Mouse (Mus musculus) embryonic facial prominence, embryonic 12.5 days (tissue): ENCODE data around the gene Gm17304. TPM values are rescaled to one million over a fixed set of nuclear protein-coding genes. Genes with fewer than 3 reads are reported as not detected.

ENCODE experiments used
- ATAC-seq: fragments of 200-750 bp; cut with Nextera tagmentation; 2 replicates; pipeline ENCODE4 v1.8.0; 2017; ENCODE audit not compliant: insufficient number of reproducible peaks, insufficient read depth, low FRiP score, low TSS enrichment
- H3K27ac ChIP-seq: fragments of 300-500 bp; sonication (generic); 2 replicates; pipeline ENCODE4 v1.5.1; 2016; ENCODE audit warnings: mild to moderate bottlenecking
- H3K27me3 ChIP-seq: fragments of 300-500 bp; sonication (generic); 2 replicates; pipeline ENCODE4 v1.6.1; 2016; ENCODE audit warnings: mild to moderate bottlenecking, moderate library complexity
- H3K36me3 ChIP-seq: fragments of 300-500 bp; sonication (generic); 2 replicates; pipeline ENCODE4 v1.6.1; 2016; ENCODE audit warnings: mild to moderate bottlenecking
- H3K4me1 ChIP-seq: fragments of 300-500 bp; sonication (generic); 2 replicates; pipeline ENCODE4 v1.6.1; 2016
- H3K4me2 ChIP-seq: fragments of 300-500 bp; sonication (generic); replicated peaks from 2 replicates; pipeline ENCODE4 v1.6.1; 2016; ENCODE audit warnings: mild to moderate bottlenecking, moderate library complexity
- H3K4me3 ChIP-seq: fragments of 300-500 bp; sonication (generic); 2 replicates; pipeline ENCODE4 v1.5.1; 2016; ENCODE audit warnings: mild to moderate bottlenecking
- H3K9ac ChIP-seq: fragments of 300-500 bp; sonication (generic); 2 replicates; pipeline ENCODE4 v1.6.1; 2016; ENCODE audit warnings: mild to moderate bottlenecking, moderate library complexity
- H3K9me3 ChIP-seq: fragments of 300-500 bp; sonication (generic); 2 replicates; pipeline ENCODE4 v1.6.1; 2016; ENCODE audit warnings: mild to moderate bottlenecking, moderate library complexity
- WGBS: fragments of 180-500 bp; shearing (Covaris S2); methylation state at CpG from one replicate; pipeline ENCODE4 v1.1.7; 2016; 5-methylcytosine and 5-hydroxymethylcytosine counted together
- polyA plus RNA-seq: library from polyadenylated mRNA; unstranded; fragments of >200 nt; fragmentation: Nextera tagmentation; extraction: Ambion mirVana; gene quantifications from 2 replicates; pipeline ENCODE4 v1.2.1, GENCODE M21; 2016

Gene Gm17304
- polyA plus RNA-seq: not detected in 2 replicates

DNA sequence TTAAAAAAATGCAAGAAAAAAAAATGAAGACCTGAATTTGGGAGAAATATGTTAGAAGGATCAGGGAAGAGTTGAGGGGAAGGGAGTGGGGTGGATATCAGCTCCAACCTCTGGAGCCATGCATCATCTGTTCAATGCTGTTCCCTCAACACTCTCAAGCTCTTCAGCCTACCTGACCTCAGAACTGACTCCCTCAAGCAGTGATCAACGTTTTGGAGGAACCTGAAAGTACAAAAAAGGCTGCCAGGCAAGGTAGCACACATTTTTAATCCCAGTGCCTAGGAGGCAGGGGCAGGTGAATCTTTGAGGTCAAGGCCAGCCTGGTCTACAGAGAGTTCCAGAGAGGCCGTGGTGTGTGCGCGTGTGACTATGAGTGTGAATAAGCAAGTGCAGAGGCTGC lies at the start of gene Gm17304:
Gm17304 (plus strand) TSS at position 301 of the 400 bp plus-strand sequence.
- Histone ChIP-seq H3K4me1 (no peaks in the 10 kb centered on the region), H3K27me3 (no peaks in the 10 kb centered on the region), H3K36me3 (peaks cover 14% of the 10 kb centered on the region), H3K9me3 (no peaks in the 10 kb centered on the region), H3K4me3 (no peak within 1 kb of the TSS), H3K4me2 (no peak within 1 kb of the TSS), H3K27ac (no peak within 1 kb of the TSS), H3K9ac (no peak within 1 kb of the TSS)
- WGBS: 95% methylated on average over 4 of the region's 4 CpGs
- ATAC-seq: no peak

DNA sequence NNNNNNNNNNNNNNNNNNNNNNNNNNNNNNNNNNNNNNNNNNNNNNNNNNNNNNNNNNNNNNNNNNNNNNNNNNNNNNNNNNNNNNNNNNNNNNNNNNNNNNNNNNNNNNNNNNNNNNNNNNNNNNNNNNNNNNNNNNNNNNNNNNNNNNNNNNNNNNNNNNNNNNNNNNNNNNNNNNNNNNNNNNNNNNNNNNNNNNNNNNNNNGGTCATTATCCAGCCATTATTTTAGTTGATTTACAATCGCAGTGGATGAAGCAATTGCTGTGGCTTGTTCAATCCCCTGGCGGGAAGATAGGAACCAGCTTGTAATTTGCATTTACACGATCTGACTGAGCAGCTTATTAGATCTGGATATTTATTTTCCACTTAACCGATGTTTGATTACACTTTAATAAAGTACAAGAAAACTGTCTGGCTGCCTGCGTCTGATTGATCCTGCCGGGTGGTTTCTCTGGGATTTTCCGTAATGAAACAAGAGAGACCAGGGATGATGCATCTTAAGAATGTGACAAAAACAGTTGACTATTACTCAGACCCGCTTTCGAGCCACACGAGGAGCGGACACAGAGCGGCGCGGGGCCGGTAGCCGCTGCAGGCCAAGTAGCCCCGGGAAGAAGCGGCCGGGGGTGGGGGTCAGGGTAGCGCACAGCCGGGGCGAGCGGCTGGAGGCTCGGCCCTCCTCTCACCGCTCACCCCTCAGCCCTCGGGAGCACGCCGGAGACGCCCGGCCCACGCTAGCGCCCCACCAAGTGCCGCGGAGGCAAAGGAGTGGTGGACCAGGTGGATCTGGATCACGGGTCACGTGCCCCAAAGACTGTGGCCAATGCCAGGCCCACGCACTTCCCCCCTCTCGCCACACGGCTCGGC lies 48.0 kb upstream of the Gm17304 start:
- WGBS: 5% methylated on average over 40 of the region's 40 CpGs
- Histone ChIP-seq H3K4me2 (peak overlapping the region; percentile 62), H3K27me3 (peaks cover 83% of the 10 kb centered on the region), H3K27ac (no peak overlapping the region), H3K9me3 (no peaks in the 10 kb centered on the region), H3K9ac (peak overlapping the region; percentile 36; the same call in 1 of the 2 replicates), H3K4me1 (peaks cover 9% of the 10 kb centered on the region), H3K36me3 (no peaks in the 10 kb centered on the region), H3K4me3 (peak overlapping the region; percentile 31)
- 0 out of 2 replicates have a peak, but pooled peaks have one; percentile 56 for ATAC-seq

DNA sequence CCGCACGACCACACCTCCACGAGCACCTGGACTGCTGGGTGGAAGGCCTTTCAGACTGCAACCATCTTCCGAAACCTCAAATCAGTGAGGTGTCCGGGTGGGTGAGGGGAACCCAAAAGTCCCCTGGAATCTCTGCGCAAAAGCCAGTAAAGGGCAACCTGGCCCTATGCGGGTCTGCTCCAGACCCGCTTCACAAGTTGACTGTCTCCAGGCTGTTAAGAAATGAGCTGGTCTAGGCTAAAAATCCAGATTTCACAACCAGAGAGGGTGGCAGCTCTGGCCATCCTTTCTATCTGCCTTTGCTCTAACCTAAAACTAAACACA lies 47.4 kb upstream of the Gm17304 start:
- Histone ChIP-seq H3K4me1 (peaks cover 9% of the 10 kb centered on the region), H3K27me3 (peaks cover 86% of the 10 kb centered on the region), H3K9ac (peak overlapping the region; percentile 36; the same call in 1 of the 2 replicates), H3K4me3 (peak overlapping the region; percentile 31), H3K9me3 (no peaks in the 10 kb centered on the region), H3K36me3 (no peaks in the 10 kb centered on the region), H3K4me2 (peak overlapping the region; percentile 62), H3K27ac (no peak overlapping the region)
- ATAC-seq: no peak
- WGBS: 13% methylated on average over 8 of the region's 8 CpGs

DNA sequence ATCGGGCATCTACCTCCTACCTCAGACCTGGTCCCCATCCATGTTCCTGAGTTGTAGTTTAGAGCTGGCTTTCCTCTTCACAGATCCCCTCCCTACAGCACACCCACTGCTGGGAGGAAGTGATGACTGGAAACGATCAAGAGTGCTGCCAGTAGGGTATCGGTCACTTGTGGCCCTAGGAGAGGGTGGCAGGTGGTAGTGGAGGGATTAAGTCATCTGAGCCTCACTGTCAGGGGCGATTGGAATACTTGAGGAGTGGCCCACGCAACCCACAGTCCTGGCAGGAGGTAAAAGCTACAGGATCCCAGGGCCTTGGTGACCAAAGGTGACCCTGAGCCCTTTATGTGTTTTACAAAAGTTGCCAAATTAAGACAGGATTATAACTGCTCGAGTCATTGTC lies 42.9 kb upstream of the Gm17304 start:
- H3K27ac ChIP-seq: no peak overlapping the region
- no peak overlapping the region for H3K9ac ChIP-seq
- no peak overlapping the region for H3K4me3 ChIP-seq
- peaks cover 4% of the 10 kb centered on the region for H3K4me1 ChIP-seq
- H3K4me2 ChIP-seq: no peak overlapping the region
- H3K27me3 ChIP-seq: peaks cover 59% of the 10 kb centered on the region
- H3K36me3 ChIP-seq: no peaks in the 10 kb centered on the region
- WGBS: 33% methylated on average over 6 of the region's 6 CpGs
- H3K9me3 ChIP-seq: no peaks in the 10 kb centered on the region
- ATAC-seq: no peak

DNA sequence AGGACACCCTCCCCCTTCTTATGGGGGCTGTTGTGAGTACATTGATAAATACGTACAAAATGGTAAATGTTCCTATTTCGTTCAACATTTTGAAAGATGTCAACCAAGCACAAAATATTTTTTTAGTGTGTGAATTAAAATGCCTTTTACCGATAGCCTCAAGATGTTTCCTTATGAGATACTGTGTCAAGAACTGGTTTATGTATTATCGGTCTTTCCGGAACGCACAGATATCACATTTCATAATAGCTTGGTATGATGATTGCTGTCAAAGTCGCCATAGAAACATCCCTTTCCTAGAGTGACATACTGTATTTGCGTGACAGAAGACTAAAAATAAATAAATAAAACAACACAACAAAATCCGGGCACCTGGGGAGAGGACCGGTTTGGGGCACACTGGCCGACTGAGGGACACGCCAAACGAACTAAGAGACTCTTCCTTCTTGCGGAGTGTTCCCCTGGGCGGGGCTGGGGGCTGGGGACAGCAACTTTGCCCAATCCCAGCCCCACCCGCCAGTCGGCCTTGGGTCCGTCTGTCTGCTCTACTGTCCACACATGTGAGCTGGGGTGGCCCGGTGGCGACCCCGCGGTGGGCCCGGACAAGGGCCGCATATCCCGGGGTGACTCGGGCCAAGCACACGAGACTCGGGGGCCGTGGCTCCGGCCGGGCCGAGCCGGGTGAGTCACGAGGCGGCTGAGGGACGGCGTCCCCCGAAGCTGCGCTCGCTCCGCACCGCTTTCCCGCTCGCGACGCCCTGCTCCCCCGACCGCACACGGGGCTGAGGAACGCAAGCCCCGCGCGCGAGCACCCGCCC lies 34.9 kb upstream of the Gm17304 start:
- ATAC-seq: peak; percentile 79

DNA sequence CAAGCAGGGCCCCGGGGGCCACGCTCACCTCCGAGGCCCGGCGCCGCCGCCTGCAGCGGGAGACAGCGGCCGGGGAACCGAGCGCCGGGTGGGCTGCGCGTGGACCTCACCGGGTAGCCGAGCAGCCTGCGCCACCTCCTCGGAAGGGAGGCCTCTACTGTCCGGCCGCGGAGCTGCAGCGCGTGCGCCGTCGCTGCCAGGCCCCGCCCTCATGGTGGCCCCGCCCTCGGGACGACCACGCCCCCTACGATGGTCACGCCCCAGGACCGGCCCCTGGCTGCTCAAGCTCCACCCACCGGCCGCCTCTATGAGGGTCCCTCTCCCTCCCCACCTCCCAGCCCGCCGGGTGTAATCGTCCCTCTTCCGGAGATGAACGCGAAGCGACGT lies 34.3 kb upstream of the Gm17304 start:
- peak overlapping the region; percentile 99 for H3K4me2 ChIP-seq
- H3K9ac ChIP-seq: peak overlapping the region; percentile 65
- peak overlapping the region; percentile 52 for H3K4me3 ChIP-seq
- ATAC-seq: peak; percentile 85
- 0 out of 2 replicates have a peak, but pooled peaks cover 9% of the 10 kb centered on the region for H3K27me3 ChIP-seq
- 1% methylated on average over 41 of the region's 45 CpGs for WGBS
- H3K36me3 ChIP-seq: no peaks in the 10 kb centered on the region
- H3K27ac ChIP-seq: no peak overlapping the region
- no peaks in the 10 kb centered on the region for H3K4me1 ChIP-seq
- H3K9me3 ChIP-seq: no peaks in the 10 kb centered on the region

More for the DNA sequence above, 34.9 kb upstream of the Gm17304 start:
- Histone ChIP-seq H3K4me1 (no peaks in the 10 kb centered on the region), H3K4me3 (peak overlapping the region; percentile 52), H3K27me3 (peaks cover 12% of the 10 kb centered on the region; the same call in 1 of the 2 replicates), H3K9ac (peak overlapping the region; percentile 65), H3K4me2 (peak overlapping the region; percentile 99), H3K9me3 (no peaks in the 10 kb centered on the region), H3K36me3 (no peaks in the 10 kb centered on the region), H3K27ac (no peak overlapping the region)
- 4% methylated on average over 54 of the region's 55 CpGs for WGBS

DNA sequence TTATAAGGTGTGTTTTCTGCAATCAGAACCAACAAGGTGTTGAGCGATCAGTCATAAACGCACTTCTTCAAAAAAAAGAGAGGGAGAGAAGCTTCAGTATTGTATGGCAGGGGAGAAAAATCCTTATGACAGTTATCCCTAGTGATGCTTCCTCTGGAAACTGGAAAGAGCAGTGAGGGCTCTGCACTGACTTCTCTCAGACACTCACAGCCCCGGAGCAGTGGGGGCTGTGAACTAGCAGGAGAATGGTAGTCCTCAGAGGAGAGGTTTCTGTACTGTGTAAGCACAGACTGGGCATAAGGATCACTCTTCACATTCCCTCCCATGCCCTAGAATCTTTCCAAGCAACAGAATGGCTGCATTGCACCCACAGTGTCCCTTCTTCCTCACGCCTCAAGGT lies 33.8 kb upstream of the Gm17304 start:
- H3K4me3 ChIP-seq: no peak overlapping the region
- H3K9ac ChIP-seq: no peak overlapping the region
- H3K4me2 ChIP-seq: peak overlapping the region; percentile 99
- H3K27me3 ChIP-seq: 0 out of 2 replicates have a peak, but pooled peaks cover 9% of the 10 kb centered on the region
- no peak overlapping the region for H3K27ac ChIP-seq
- WGBS: 18% methylated on average over 4 of the region's 4 CpGs
- H3K4me1 ChIP-seq: no peaks in the 10 kb centered on the region
- no peaks in the 10 kb centered on the region for H3K9me3 ChIP-seq
- no peak for ATAC-seq
- no peaks in the 10 kb centered on the region for H3K36me3 ChIP-seq

DNA sequence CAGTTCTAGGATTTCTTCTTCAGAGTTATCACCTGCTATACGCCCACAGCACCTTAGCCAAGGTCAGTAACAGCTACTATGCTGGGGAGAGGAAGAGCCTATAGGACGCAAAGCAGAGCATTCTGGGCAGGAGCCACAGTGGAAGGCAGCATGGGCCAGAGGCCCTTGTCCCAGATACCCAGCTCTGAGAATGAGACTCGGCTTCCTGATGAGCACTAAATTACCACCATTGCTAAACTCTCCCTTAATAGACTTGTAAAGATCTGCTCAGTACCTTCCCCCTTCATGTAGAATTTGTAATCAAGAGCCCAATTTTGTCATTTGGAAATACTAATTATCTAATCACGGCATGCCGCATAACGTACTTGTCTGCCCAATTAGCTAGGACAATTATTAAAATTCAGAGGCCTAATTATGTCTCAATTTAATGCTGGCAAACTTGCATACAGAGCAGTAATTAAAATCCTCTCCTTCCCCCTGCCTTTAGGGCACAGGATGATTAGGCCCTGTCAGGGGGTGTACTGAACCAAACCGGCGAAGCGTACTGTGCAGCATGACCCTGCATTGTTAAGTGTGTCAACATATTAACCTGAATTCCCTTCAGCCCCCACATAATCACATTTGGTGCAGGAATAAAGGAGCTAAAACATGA lies 31.5 kb upstream of the Gm17304 start:
- H3K4me1 ChIP-seq: no peaks in the 10 kb centered on the region
- no peak overlapping the region for H3K9ac ChIP-seq
- no peak for ATAC-seq
- no peaks in the 10 kb centered on the region for H3K9me3 ChIP-seq
- H3K36me3 ChIP-seq: no peaks in the 10 kb centered on the region
- H3K4me2 ChIP-seq: no peak overlapping the region
- H3K27me3 ChIP-seq: 0 out of 2 replicates have a peak, but pooled peaks cover 9% of the 10 kb centered on the region
- H3K27ac ChIP-seq: no peak overlapping the region
- 42% methylated on average over 9 of the region's 9 CpGs for WGBS
- H3K4me3 ChIP-seq: no peak overlapping the region

DNA sequence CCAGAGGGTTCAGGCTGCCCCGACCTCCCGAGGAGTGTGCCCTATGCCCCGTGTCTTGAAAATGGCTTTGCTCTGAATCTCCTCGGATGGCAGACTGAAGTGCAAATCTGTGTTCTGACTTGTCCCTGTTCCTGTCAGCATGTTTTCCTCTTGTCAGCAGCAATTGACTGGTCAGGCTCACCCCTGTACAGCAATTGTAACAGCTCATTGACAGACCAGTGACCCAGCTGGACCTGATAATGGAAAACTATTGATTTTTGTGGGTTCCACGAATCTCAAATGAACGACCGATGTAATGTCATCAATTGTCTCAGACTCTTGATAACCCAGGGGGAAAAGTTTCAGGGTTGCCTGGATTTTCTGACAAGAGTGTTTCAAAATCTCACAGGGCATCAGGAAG lies 28.0 kb upstream of the Gm17304 start:
- Histone ChIP-seq H3K9ac (no peak overlapping the region), H3K4me3 (no peak overlapping the region), H3K27me3 (no peaks in the 10 kb centered on the region), H3K27ac (no peak overlapping the region), H3K4me1 (no peaks in the 10 kb centered on the region), H3K36me3 (no peaks in the 10 kb centered on the region), H3K4me2 (no peak overlapping the region), H3K9me3 (no peaks in the 10 kb centered on the region)
- 80% methylated on average over 7 of the region's 7 CpGs for WGBS
- no peak for ATAC-seq

DNA sequence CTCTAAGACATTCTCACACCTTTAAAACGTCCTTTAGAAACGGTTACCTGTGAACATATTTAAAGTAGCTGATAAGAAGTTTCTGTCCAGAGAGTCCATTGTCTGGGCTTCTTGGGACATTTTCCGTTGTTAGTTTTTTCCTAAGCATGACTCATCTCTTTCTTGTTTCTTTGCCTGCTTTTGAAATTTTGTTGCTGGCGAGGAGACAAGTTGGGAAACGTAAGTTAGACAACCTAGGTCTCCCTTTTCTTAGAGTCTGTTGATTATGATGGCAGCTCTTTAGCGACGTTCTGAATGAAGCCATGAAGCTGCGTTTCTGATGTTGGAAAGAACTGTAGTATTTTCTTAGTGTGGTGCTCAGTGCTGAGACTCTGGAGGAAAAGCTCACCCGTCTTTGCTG lies 19.9 kb upstream of the Gm17304 start:
- WGBS: 92% methylated on average over 9 of the region's 9 CpGs

DNA sequence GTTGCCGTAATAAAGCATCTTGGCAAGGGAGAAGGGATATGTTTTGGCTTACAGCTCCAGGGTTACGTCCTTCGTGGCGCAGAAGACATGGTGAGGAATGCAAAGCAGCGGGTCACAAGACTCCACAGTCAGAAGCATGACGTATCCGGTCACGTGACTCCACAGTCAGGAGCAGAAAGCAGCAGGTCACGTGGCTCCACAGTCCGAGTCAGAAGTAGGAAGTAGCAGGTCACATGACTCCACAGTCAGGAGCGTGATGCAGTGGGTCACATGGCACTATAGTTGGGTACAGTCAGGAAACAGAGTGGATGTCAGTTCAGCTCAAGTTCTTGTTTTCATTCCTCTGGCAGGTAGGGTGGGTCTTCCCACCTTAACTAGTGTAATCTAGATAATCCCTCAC lies 19.2 kb upstream of the Gm17304 start:
- Histone ChIP-seq H3K9me3 (no peaks in the 10 kb centered on the region), H3K27ac (no peak overlapping the region), H3K4me2 (no peak overlapping the region), H3K9ac (no peak overlapping the region), H3K27me3 (no peaks in the 10 kb centered on the region), H3K4me3 (no peak overlapping the region), H3K36me3 (peaks cover 6% of the 10 kb centered on the region; the same call in 1 of the 2 replicates), H3K4me1 (no peaks in the 10 kb centered on the region)
- no peak for ATAC-seq
- 95% methylated on average over 11 of the region's 11 CpGs for WGBS

More for the DNA sequence above, 19.9 kb upstream of the Gm17304 start:
- ATAC-seq: no peak
- no peak overlapping the region for H3K4me3 ChIP-seq
- H3K36me3 ChIP-seq: peaks cover 6% of the 10 kb centered on the region; the same call in 1 of the 2 replicates
- no peaks in the 10 kb centered on the region for H3K9me3 ChIP-seq
- no peak overlapping the region for H3K9ac ChIP-seq
- no peak overlapping the region for H3K27ac ChIP-seq
- no peak overlapping the region for H3K4me2 ChIP-seq
- no peaks in the 10 kb centered on the region for H3K4me1 ChIP-seq
- H3K27me3 ChIP-seq: no peaks in the 10 kb centered on the region
